8 mouse cellular contexts compared by ENCODE assay signal in the genomic region with DNA sequence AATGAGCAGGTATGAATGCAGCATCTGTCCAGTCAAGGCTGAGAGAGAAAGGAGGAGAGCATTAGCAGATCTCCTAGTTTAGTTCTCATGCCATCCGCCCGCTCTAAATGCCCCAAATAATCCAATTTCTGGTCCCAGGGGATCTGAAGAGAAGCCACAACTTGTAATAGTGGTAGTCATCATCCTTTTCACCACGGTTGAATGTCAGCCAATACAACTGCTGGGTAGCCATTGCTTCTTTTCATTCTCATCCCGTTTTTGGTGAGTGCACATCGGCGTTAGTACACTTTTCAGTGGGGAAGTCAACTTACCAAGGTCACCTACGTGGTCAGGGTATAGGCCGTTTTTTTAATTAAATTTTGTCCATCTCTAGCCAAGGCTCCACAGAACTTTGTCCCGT. TPM values are rescaled to one million over a fixed set of nuclear protein-coding genes. Genes with fewer than 3 reads are reported as not detected.
DNase-seq lines count a peak whose midpoint lies in the region; ATAC-seq lines count a peak whose summit lies in the region.

No protein-coding gene starts in this region.

- H3K27ac ChIP-seq in lung, embryonic 16.5 days (ENCODE audit: low read length) = no peak overlapping the region; the same call in 1 of the 2 replicates
- H3K27ac ChIP-seq in embryonic facial prominence, embryonic 10.5 days (replicated peaks) = peak overlapping the region; percentile 96
- H3K27ac ChIP-seq in intestine, embryonic 14.5 days (ENCODE audit: low read depth) = no peak overlapping the region
- no peak overlapping the region for H3K27ac ChIP-seq in neural tube, embryonic 14.5 days (ENCODE audit: low read depth, low read length)

- WGBS in lung, embryonic 16.5 days = 15% methylated on average over 9 of the region's 9 CpGs
- WGBS in embryonic facial prominence, embryonic 10.5 days = 22% methylated on average over 9 of the region's 9 CpGs
- WGBS in intestine, embryonic 14.5 days = 22% methylated on average over 9 of the region's 9 CpGs
- 21% methylated on average over 9 of the region's 9 CpGs for WGBS in neural tube, embryonic 14.5 days

- H3K4me2 ChIP-seq in lung, embryonic 16.5 days (ENCODE audit: low read depth, low read length) = peak overlapping the region; percentile 80
- peak overlapping the region; percentile 60 for H3K4me2 ChIP-seq in intestine, embryonic 14.5 days (ENCODE audit: low read length)
- H3K4me2 ChIP-seq in neural tube, embryonic 14.5 days (ENCODE audit: low read depth, low read length) = peak overlapping the region; percentile 63

- H3K27me3 ChIP-seq in lung, embryonic 16.5 days (ENCODE audit: control insufficient read depth, insufficient read depth, low read depth, low read length) = no peaks in the 10 kb centered on the region
- no peaks in the 10 kb centered on the region for H3K27me3 ChIP-seq in embryonic facial prominence, embryonic 10.5 days (replicated peaks; ENCODE audit: low read depth, poor library complexity, severe bottlenecking)
- H3K27me3 ChIP-seq in intestine, embryonic 14.5 days (replicated peaks; ENCODE audit: control insufficient read depth, insufficient read depth, low read length) = no peaks in the 10 kb centered on the region
- no peaks in the 10 kb centered on the region for H3K27me3 ChIP-seq in neural tube, embryonic 14.5 days (ENCODE audit: control insufficient read depth, insufficient read depth, low read length)

- H3K9ac ChIP-seq in lung, embryonic 16.5 days (ENCODE audit: low read length) = peak overlapping the region; percentile 89
- peak overlapping the region; percentile 82 for H3K9ac ChIP-seq in intestine, embryonic 14.5 days (ENCODE audit: low read length)
- peak overlapping the region; percentile 76; the same call in 1 of the 2 replicates for H3K9ac ChIP-seq in neural tube, embryonic 14.5 days (replicated peaks; ENCODE audit: low read depth, low read length)

- no peaks in the 10 kb centered on the region for H3K36me3 ChIP-seq in lung, embryonic 16.5 days (ENCODE audit: control insufficient read depth, insufficient read depth, low read length)
- peaks cover 10% of the 10 kb centered on the region for H3K36me3 ChIP-seq in embryonic facial prominence, embryonic 10.5 days (replicated peaks)
- no peaks in the 10 kb centered on the region for H3K36me3 ChIP-seq in intestine, embryonic 14.5 days (ENCODE audit: control insufficient read depth, insufficient read depth, low read length)
- H3K36me3 ChIP-seq in neural tube, embryonic 14.5 days (ENCODE audit: control insufficient read depth, insufficient read depth, low read length) = no peaks in the 10 kb centered on the region

- H3K9me3 ChIP-seq in lung, embryonic 16.5 days (ENCODE audit: control insufficient read depth, low read length) = no peaks in the 10 kb centered on the region
- H3K9me3 ChIP-seq in embryonic facial prominence, embryonic 10.5 days = no peaks in the 10 kb centered on the region
- H3K9me3 ChIP-seq in intestine, embryonic 14.5 days (ENCODE audit: control insufficient read depth, low read length) = no peaks in the 10 kb centered on the region
- no peaks in the 10 kb centered on the region for H3K9me3 ChIP-seq in neural tube, embryonic 14.5 days (ENCODE audit: control insufficient read depth, low read length)

- DNase-seq in lung, postnatal 25 days (ENCODE audit: low spot score) = no peak
- DNase-seq in embryonic facial prominence, embryonic 10.5 days (ENCODE audit: low spot score) = no peak
- peak; percentile 51 for DNase-seq in intestine, embryonic 14.5 days (ENCODE audit: low spot score)
- DNase-seq in urinary bladder, postnatal 14 days (ENCODE audit: low spot score) = no peak
- no peak for DNase-seq in kidney, postnatal 10 days

- peaks cover 13% of the 10 kb centered on the region; the same call in 1 of the 2 replicates for H3K4me1 ChIP-seq in lung, embryonic 16.5 days (replicated peaks; ENCODE audit: control insufficient read depth, insufficient read depth, low read length)
- peaks cover 35% of the 10 kb centered on the region for H3K4me1 ChIP-seq in embryonic facial prominence, embryonic 10.5 days
- peaks cover 4% of the 10 kb centered on the region; the same call in 1 of the 2 replicates for H3K4me1 ChIP-seq in intestine, embryonic 14.5 days (replicated peaks; ENCODE audit: control insufficient read depth, insufficient read depth, low read length)
- H3K4me1 ChIP-seq in neural tube, embryonic 14.5 days (ENCODE audit: control insufficient read depth, insufficient read depth, low read length) = peaks cover 14% of the 10 kb centered on the region; the same call in 1 of the 2 replicates

- no peak for ATAC-seq in lung, embryonic 16.5 days (ENCODE audit: low read depth)
- no peak for ATAC-seq in intestine, embryonic 14.5 days (replicated peaks; ENCODE audit: low FRiP score, low TSS enrichment, low read depth)
- ATAC-seq in neural tube, embryonic 14.5 days (ENCODE audit: low read depth) = no peak; the same call in 1 of the 2 replicates
- ATAC-seq in megakaryocyte-erythroid progenitor cell, adult 5-6 weeks (replicated peaks; ENCODE audit: low FRiP score, low TSS enrichment, poor library complexity, severe bottlenecking) = no peak

- peak overlapping the region; percentile 89 for H3K4me3 ChIP-seq in lung, embryonic 16.5 days (ENCODE audit: low read length)
- H3K4me3 ChIP-seq in embryonic facial prominence, embryonic 10.5 days = peak overlapping the region; percentile 83
- peak overlapping the region; percentile 85 for H3K4me3 ChIP-seq in intestine, embryonic 14.5 days (ENCODE audit: low read depth, low read length)
- peak overlapping the region; percentile 70 for H3K4me3 ChIP-seq in neural tube, embryonic 14.5 days (ENCODE audit: low read depth, low read length)

RNA-seq across cellular contexts. Expression of a gene that starts 0.8 kb away (rescaled TPM):
- polyA plus RNA-seq in lung, embryonic 16.5 days (2015; fragmentation: Nextera tagmentation; extraction: Ambion mirVana) = 16.2 and 21.9 TPM in 2 replicates
- 31.1 and 34.5 TPM in 2 replicates for polyA plus RNA-seq in embryonic facial prominence, embryonic 10.5 days (2016; fragmentation: Nextera tagmentation; extraction: Ambion mirVana)
- polyA plus RNA-seq in intestine, embryonic 14.5 days (2014; fragmentation: Nextera tagmentation; extraction: Ambion mirVana) = 20.0 and 21.4 TPM in 2 replicates
- 10.9 and 15.6 TPM in 2 replicates for polyA plus RNA-seq in neural tube, embryonic 14.5 days (2014; fragmentation: Nextera tagmentation; extraction: Ambion mirVana)
- 14.5 and 15.5 TPM in 2 replicates for total RNA-seq in megakaryocyte-erythroid progenitor cell, adult 5-6 weeks (2014; fragmentation: Nextera tagmentation)
- total RNA-seq in megakaryocyte-erythroid progenitor cell, adult 5-6 weeks (2017) = 19.1 and 28.2 TPM in 2 replicates
